Mouse (Mus musculus) thymus, postnatal 14 days (tissue): ENCODE data around the gene Adamts2.

Experiments
- DNase-seq: peaks from one replicate; pipeline ENCODE4 v3.0.0; 2021

The Adamts2 gene

GRCm38 (mm10) chr11:50673525-50674250 lies 71.8 kb downstream of the Adamts2 start:
- no peak for DNase-seq

DNA sequence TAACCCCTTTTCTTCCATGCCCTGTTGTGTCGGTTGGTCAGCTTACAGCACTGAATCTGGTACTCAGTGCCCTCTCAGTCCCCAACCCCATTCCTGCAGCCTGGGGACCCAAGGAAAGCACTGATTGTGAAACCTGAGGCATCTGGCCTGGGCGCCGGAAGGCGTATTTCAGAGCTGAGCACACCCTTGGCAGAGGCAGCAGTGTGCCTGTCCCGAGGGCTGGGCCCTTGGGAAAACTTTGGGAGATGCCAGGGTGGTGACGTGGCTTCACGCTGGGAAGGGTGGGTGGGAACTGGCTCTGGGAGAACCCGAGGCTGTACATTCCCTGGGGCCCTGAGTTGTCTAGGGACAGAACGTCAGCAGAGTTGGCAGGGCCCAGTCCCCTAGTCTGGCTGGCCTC lies 72.5 kb downstream of the Adamts2 start:
- no peak for DNase-seq

GRCm38 (mm10) chr11:50678650-50679049 lies 76.8 kb downstream of the Adamts2 start:
- DNase-seq = no peak

DNA sequence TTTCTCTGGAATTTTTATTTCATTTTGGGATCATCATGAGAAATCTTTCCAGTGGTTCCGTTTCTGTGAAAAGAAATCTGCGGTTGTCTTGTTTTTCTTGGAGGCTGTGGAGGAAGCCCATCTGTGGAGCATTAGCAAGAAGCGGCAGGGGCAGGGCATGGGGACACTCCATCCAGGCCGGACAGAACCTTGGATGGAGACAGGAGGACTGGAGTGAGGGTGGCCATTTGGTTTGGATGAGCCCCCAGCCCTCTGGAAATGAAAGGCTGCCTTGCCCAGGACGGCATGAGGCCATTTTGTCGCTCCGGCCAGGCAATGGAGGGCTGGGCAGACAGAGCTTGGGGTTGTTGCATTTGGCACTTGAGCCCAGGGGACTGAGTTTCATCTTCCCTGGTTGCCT lies 80.1 kb downstream of the Adamts2 start:
- no peak for DNase-seq

GRCm38 (mm10) chr11:50683821-50684220 lies 81.9 kb downstream of the Adamts2 start:
- DNase-seq = no peak

- no peak for DNase-seq
Observed at GRCm38 (mm10) chr11:50688584-50688983, 86.7 kb downstream of the Adamts2 start.

- no peak for DNase-seq
Observed at GRCm38 (mm10) chr11:50689672-50690071, 87.8 kb downstream of the Adamts2 start.

GRCm38 (mm10) chr11:50699971-50700370 lies 98.1 kb downstream of the Adamts2 start:
- DNase-seq = no peak

DNA sequence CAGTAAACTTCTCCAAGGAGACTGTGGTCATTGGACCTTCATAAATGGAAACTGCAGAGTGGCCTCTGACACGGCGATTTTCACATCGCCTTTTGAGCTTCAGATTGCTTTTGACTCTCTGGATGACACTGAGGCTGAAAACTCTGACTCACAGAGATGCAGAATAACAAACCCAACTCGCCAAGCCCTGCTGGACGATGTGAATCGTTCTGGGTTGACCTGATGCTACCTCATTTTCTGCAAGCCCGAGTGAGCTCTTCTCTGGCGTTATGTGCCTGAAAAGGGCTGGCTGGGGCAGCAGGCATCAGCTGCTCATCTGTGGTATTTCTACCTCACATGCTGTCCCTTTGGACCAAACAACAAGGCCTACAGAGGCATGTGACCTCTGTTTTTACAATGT lies 98.6 kb downstream of the Adamts2 start:
- DNase-seq = no peak

DNA sequence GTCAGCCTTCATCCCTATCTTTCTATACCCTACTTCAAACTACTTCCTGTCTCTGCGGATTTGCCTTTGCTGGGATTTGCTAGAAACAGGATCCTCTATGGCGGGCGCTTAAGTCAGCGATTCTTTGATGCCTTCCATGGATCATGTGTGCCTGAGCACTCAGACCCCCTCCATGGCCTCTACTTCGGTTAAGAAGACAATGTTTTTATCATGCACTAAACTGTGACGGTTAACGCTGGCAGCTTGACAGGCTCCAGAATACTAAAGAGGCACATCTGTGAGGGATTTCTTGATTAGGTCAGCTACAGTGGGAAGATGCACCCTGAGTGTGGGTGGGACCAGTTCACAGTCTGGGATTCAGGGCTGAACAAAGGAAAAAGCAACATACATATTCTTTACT lies 101.5 kb downstream of the Adamts2 start:
- DNase-seq = no peak

- DNase-seq = no peak
Observed at GRCm38 (mm10) chr11:50704511-50704910, 102.6 kb downstream of the Adamts2 start.

DNA sequence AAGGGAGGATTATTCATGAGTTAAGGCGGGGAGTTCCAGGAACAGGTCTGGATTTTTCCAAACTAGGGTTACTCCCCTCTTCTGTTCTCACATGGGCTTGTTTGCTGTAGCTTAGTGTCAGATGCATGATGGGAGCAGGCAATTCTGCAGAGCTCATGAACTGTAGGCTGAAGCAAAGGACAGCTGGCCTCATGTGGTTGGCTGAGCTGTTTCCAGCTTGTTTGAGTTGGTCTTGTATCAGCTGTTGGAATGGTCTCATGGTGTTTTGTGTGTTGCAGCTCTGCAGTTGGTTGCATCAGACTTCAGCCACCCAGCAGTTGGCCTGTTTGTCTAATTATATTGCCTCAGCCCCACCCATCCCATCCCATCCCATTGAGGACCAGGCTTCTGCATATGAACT lies 105.4 kb downstream of the Adamts2 start:
- DNase-seq = no peak

DNA sequence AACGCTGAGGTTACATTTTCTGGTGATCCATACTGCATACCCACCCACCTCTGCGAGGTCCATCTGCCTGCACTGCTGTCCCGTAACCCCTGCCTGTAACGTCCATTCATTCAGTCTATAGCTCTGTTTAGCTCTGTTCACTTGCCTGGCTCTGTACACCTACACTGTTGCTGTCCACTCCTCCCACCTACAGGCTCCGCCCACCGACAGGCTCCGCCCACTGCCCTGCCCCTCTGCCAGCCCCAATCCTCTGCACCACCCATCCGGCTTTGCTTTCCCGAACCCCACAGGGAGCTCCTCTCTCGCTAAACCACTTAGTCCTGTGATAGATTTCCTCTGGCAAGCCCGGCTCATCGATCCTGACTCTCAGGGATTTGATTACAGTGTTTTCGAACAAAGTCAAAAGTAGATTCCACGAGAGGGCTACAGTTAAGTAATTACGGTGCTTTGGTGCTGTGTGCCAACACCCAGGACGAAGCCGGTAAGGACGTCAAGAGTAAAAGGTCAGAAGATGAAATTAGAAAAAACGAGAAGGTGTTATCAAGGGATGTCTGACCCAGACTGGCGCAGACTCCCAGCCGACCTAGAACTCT lies 111.8 kb downstream of the Adamts2 start:
- DNase-seq = peak; percentile 32

- no peak for DNase-seq
Observed at GRCm38 (mm10) chr11:50715091-50715490, 113.2 kb downstream of the Adamts2 start.

GRCm38 (mm10) chr11:50717381-50717897 lies 115.6 kb downstream of the Adamts2 start:
- DNase-seq = no peak

DNA sequence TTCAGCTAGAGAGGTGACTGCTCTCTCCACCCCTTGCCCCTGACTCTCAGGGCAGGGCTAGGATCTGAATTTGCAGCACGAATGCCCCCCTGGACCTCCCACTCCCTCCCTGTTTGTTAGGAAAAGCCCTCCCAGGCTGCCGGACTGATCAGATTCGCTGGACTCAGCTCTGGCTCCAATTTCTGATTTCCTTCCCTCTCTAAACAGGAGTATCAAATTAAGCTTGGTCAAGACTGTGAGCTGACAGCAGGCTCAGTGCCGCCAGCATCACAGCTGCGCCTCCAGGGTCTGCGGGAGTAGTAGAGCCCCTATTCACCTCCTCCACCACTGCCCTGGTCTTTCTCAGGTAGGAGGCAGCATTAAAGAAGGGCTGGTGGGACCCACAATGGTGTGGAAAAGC lies 117.0 kb downstream of the Adamts2 start:
- DNase-seq = no peak

GRCm38 (mm10) chr11:50720421-50720820 lies 118.5 kb downstream of the Adamts2 start:
- no peak for DNase-seq

GRCm38 (mm10) chr11:50720856-50721550 lies 119.1 kb downstream of the Adamts2 start:
- DNase-seq = no peak

DNA sequence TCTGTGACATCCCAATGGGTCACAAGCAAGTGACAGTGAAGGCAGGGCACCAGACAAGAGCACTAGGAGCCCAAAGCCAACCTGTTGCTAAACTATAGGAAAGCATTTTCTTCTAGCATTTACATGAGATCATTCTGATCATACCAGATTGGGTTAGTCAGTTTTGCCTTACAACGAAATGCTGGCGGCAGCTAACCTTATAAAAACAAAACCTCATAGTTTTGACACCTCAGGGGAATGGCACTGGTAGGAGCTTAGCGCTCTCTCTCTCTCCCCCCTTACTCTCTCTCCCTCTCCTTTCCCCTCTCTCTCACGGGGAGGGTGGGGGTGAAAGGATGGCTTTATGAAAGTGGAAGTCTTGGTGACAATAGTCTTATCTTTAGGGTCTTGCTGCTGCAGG lies 123.7 kb downstream of the Adamts2 start:
- no peak for DNase-seq

GRCm38 (mm10) chr11:50726035-50726434 lies 124.2 kb downstream of the Adamts2 start:
- DNase-seq = no peak

- DNase-seq = no peak
Observed at GRCm38 (mm10) chr11:50733146-50733545, 131.3 kb downstream of the Adamts2 start.

- DNase-seq = no peak
Observed at GRCm38 (mm10) chr11:50734129-50734528, 132.2 kb downstream of the Adamts2 start.

GRCm38 (mm10) chr11:50736548-50736947 lies 134.7 kb downstream of the Adamts2 start:
- DNase-seq = no peak

- no peak for DNase-seq
Observed at GRCm38 (mm10) chr11:50738436-50738835, 136.6 kb downstream of the Adamts2 start.
